Mouse (Mus musculus) cerebellum, adult 2 months (tissue): ENCODE measurements around the gene Foxp1. TPM values are rescaled to one million over a fixed set of nuclear protein-coding genes. Genes with fewer than 3 reads are reported as not detected.

ENCODE experiments used
- DNase-seq, 2 experiments: peaks; one replicate each; pipeline ENCODE4 v3.0.0; 2021
- H3K27ac ChIP-seq: fragments of 200-500 bp; 2 replicates; pipeline ENCODE4 v1.5.1; 2012; ENCODE audit warnings: low read length, control low read depth, inconsistent platforms; ENCODE audit not compliant: insufficient read depth
- H3K27me3 ChIP-seq: fragments of 200-500 bp; 2 replicates; pipeline ENCODE4 v1.6.1; 2012; ENCODE audit warnings: inconsistent platforms, mild to moderate bottlenecking, low read length, moderate library complexity; ENCODE audit not compliant: control insufficient read depth, insufficient read depth
- H3K4me1 ChIP-seq: fragments of 200-500 bp; 2 replicates; pipeline ENCODE4 v1.6.1; 2011; ENCODE audit warnings: low read length; ENCODE audit not compliant: control insufficient read depth, insufficient read depth
- H3K4me3 ChIP-seq: fragments of 200-500 bp; replicated peaks from 2 replicates; pipeline ENCODE3; 2011; ENCODE audit warnings: mild to moderate bottlenecking, low read depth, low read length, control low read depth; ENCODE audit not compliant: insufficient read depth
- CTCF ChIP-seq: fragments of 200-500 bp; IDR thresholded peaks from 2 replicates; pipeline ENCODE4 v1.5.1; 2011; ENCODE audit warnings: low read depth, mild to moderate bottlenecking, control low read depth, low read length, moderate library complexity, borderline replicate concordance; ENCODE audit not compliant: insufficient read depth
- POLR2A ChIP-seq: fragments of 200-500 bp; IDR thresholded peaks from 2 replicates; pipeline ENCODE4 v1.6.1; 2011; ENCODE audit warnings: low read length, control low read depth, borderline replicate concordance; ENCODE audit not compliant: insufficient read depth
- WGBS: fragments of 180-500 bp; shearing (Covaris S2); methylation state at CpG from one replicate; pipeline ENCODE4 v1.1.7; 2018; 5-methylcytosine and 5-hydroxymethylcytosine counted together
- polyA plus RNA-seq: library from polyadenylated mRNA; depleted of rRNA; stranded (reverse); fragments of >200 nt; gene quantifications from 2 replicates; pipeline ENCODE4 v1.2.3, GENCODE M21; 2012

Foxp1 gene
- polyA plus RNA-seq, 1 experiment: 21.0 TPM

DNA sequence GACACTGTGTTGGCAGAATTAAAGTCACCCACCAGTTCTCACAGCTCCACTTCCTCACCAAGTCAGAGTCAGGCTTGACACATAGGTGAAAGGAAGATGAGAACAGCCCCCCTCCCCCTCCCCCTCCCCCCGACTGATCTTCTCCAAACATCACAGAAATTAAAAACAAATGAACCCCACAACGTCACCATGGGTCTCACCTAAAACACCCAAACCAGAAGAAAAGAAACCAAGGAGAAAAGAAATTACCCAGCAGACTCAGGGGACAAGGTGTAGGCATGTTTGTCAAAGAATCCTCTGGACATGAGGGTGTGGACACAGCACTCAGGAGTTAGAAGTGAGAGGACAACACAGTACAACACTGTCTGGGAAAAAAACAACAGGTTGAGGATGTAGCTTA is 93.6 kb downstream of the Foxp1 start:
- TF ChIP-seq CTCF: no peak
- WGBS: 100% methylated on average over 2 of the region's 2 CpGs
- Histone ChIP-seq H3K27me3 (no peaks in the 10 kb centered on the region), H3K4me1 (no peaks in the 10 kb centered on the region; the same call in 1 of the 2 replicates), H3K4me3 (no peak overlapping the region), H3K27ac (no peak overlapping the region)
- no peak for DNase-seq

DNA sequence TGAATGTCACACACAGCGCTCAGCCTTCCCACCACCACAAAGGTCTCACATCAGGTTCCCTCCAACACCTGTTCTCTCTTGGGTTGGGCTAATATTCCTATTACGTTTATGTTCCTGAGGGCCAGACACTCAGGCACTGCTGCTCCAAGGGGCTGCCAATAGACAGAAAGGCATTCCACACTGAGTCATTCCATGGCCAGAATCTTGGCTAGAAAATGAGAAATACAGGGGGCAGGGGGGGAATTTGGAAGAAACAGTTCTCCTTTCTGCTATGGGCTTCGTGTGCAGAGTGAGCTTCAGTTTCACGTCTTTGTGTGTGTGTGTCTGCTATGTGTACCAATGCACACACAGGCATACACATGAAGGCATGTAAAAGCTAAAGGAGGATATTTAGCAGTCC is 95.2 kb downstream of the Foxp1 start:
- no peak overlapping the region for H3K4me3 ChIP-seq
- no peaks in the 10 kb centered on the region for H3K4me1 ChIP-seq
- no peak overlapping the region for H3K27ac ChIP-seq
- WGBS: 57% methylated on average over 4 of the region's 4 CpGs
- no peak for DNase-seq
- no peaks in the 10 kb centered on the region for H3K27me3 ChIP-seq
- TF ChIP-seq POLR2A (no peak), CTCF (no peak)

DNA sequence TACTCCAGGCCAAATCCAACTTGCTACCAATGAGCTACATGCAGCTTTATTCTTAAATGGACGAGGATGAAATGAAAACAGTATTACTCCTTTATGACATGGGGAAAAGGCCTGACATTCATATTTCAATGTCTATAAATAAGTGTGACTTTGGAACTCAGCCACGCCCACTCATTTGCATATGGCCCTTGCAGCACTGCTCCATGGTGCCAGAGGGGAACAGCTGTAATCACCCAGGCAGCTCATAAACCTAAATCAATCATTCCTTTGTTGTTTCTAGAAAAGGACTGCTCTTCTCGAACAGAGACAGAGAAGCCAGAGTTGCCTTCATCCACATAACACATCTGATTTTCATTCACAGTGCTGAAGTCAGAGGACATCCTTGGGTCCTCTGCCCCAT is 97.5 kb downstream of the Foxp1 start:
- DNase-seq: no peak
- Histone ChIP-seq H3K27ac (no peak overlapping the region), H3K4me1 (no peaks in the 10 kb centered on the region), H3K4me3 (no peak overlapping the region), H3K27me3 (no peaks in the 10 kb centered on the region)
- no peak for TF ChIP-seq CTCF
- no peak for TF ChIP-seq POLR2A
- WGBS: 64% methylated on average over 3 of the region's 3 CpGs

DNA sequence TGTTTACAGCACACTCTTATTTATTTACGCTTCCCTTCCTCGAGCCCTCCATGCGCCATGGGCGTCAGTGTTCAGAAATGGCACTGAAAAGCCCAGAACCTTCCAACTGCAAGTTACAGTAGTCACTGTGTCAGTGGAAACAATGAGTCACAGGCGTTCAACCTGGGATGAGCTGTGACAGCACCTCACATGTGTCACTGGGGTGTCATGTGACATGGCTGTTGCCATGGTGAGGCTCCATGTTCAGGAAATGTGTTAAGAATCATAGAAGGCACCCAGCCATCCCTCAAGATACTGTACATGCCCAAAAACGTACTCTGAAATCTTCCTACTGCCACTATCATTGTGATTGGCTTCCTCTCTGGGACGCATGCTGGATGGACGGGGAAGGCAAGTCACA is 101.9 kb downstream of the Foxp1 start:
- no peaks in the 10 kb centered on the region for H3K4me1 ChIP-seq
- H3K4me3 ChIP-seq: no peak overlapping the region
- 84% methylated on average over 8 of the region's 8 CpGs for WGBS
- TF ChIP-seq POLR2A (no peak), CTCF (no peak)
- no peak for DNase-seq
- H3K27ac ChIP-seq: no peak overlapping the region
- no peaks in the 10 kb centered on the region for H3K27me3 ChIP-seq

DNA sequence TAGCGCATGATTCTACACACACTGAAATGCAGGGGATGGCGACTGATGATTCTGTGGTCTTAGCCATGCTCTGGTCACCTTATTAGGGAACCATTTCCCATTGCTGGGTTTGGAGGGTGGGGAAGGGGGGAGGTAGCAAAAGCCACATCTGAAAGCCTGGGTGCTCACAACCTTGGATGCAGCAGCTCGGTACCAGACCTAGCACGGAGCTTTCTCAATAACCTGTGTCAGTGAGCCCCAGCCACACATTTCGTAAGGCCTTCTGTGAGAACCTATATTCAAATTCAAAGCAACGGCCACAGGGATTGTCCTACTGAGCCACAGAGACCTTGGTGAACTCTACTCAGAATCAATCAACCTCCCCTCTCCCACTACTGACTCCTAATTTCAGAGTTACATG is 109.9 kb downstream of the Foxp1 start:
- Histone ChIP-seq H3K4me3 (no peak overlapping the region), H3K27me3 (no peaks in the 10 kb centered on the region), H3K4me1 (no peaks in the 10 kb centered on the region), H3K27ac (no peak overlapping the region)
- TF ChIP-seq CTCF (no peak), POLR2A (no peak)
- DNase-seq: no peak
- WGBS: 96% methylated on average over 6 of the region's 6 CpGs

DNA sequence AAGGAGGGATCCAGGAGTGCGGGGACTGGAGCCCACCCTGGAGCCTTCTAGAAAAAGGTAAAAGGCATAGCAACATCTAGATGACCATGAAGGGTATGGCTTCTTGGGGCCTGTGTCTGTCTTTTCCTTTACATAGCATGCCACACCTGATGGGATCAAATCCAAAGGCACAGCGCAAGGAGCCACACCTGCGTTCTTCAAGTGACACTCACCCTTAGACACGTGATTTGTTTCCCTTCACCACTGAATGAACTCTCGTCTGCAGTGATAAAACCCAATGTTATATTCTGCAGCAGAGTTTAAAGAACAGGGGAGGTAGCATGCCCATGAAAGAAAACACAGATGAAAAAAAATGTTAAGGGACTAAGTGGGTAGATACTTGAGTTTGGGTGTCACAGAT is 112.9 kb downstream of the Foxp1 start:
- H3K27me3 ChIP-seq: no peaks in the 10 kb centered on the region
- whole genome bisulfite sequencing: 92% methylated on average over 5 of the region's 5 CpGs
- no peak for TF ChIP-seq CTCF
- TF ChIP-seq POLR2A: no peak
- no peak overlapping the region for H3K4me3 ChIP-seq
- DNase-seq: no peak
- H3K27ac ChIP-seq: no peak overlapping the region
- no peaks in the 10 kb centered on the region for H3K4me1 ChIP-seq

DNA sequence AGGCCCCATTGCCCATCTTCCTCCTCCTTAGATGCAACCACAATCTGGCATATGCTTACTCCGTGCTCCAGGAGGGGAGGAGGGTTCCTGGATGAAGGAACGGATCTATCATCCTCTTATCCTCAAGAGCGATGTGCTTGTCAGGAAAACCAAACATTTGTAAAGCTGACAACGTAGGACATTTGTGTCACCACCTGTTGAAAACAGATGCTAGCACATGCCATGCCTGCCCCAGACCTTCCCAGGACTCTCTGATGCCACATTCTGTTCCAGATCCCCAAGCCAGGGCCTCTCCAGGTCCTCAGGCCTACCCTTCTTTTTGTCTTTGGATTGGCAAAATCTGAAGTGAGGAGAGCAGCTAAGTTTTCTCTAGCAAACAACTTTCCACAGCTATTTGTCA is 113.6 kb downstream of the Foxp1 start:
- Histone ChIP-seq H3K27ac (no peak overlapping the region), H3K27me3 (no peaks in the 10 kb centered on the region), H3K4me1 (no peaks in the 10 kb centered on the region), H3K4me3 (no peak overlapping the region)
- TF ChIP-seq CTCF (no peak), POLR2A (no peak)
- no peak for DNase-seq
- 65% methylated on average over 4 of the region's 4 CpGs for WGBS

DNA sequence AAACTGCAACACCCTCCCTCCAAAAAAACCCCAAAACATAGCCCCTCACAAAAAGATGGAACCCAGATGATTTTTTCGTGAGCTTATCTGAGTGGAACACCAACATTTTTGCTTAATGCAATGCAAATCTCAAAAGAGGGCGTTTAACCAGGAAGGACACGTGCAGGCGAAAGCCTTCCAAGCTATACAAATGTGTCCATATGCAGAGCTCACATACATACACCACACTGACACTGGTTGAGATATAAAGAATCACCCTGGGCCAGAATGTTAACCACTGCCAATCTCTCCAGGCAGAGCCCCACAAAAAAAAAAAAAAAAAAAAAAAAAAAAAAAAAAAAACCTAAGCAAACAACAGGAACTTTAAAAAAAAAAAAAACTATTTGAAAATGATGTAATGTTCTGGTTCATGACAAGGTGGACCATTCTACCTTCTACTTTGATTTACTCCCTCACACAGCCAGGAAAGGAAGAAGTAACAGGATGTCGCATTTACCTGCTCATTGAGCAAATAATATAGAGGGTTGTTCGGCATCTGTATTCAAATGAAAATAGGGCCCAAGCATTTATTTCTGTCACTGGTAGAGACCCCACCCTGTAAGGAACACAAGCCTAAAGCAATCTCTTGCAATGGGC is 118.6 kb downstream of the Foxp1 start:
- TF ChIP-seq POLR2A: no peak
- TF ChIP-seq CTCF: no peak
- no peak for DNase-seq
- Histone ChIP-seq H3K4me1 (no peaks in the 10 kb centered on the region), H3K27ac (no peak overlapping the region), H3K4me3 (no peak overlapping the region), H3K27me3 (no peaks in the 10 kb centered on the region)
- WGBS: 94% methylated on average over 6 of the region's 6 CpGs

DNA sequence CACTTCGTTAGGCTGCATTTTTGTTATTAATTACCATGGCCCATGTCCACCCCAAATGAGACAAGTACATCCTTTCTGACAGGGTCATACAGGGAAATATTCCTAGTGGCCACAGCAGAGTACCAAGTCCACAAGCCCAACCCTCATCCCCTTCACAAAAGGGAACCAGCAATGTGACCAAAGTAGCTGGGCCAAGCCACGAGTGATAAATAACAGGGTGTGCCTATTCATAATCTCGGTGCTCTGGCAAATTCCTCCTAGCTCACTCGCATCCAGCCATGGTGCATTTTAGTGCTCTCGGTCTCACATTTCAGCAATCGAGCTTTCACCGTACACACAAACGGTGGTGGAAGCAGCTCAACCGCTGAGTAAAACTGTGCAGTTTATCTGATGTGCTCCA is 119.6 kb downstream of the Foxp1 start:
- no peak overlapping the region for H3K27ac ChIP-seq
- H3K27me3 ChIP-seq: no peaks in the 10 kb centered on the region
- WGBS: 88% methylated on average over 9 of the region's 9 CpGs
- H3K4me3 ChIP-seq: no peak overlapping the region
- no peak for TF ChIP-seq POLR2A
- no peak for TF ChIP-seq CTCF
- DNase-seq: no peak
- H3K4me1 ChIP-seq: no peaks in the 10 kb centered on the region
